Mouse (Mus musculus): ENCODE data around the gene Bmp7.
A peak's percentile ranks its signal among the peaks of the same experiment; 100 is the strongest.

Bmp7 gene

DNA sequence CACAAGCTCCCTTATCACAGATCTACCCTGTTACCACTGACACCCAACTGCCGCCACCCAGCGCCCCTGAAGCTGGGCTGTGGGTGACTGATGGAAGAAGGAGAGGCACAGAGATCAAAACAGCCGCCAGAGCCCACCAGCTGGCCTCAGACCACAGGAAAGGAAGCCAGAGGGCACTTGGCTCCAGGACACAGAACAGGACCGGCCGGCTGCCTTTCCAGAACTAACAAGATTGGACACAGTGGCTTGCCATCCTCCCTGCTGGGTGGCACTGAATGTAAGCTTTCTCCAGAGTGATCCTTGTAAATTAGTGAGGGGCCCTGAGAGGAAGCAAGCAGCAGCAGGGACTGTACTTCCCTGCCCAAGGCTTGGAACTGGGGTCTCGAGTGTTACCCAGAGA lies 30.7 kb downstream of the Bmp7 start:
- DNase-seq (ENCODE audit: low spot score in 2 of 2): no peak

DNA sequence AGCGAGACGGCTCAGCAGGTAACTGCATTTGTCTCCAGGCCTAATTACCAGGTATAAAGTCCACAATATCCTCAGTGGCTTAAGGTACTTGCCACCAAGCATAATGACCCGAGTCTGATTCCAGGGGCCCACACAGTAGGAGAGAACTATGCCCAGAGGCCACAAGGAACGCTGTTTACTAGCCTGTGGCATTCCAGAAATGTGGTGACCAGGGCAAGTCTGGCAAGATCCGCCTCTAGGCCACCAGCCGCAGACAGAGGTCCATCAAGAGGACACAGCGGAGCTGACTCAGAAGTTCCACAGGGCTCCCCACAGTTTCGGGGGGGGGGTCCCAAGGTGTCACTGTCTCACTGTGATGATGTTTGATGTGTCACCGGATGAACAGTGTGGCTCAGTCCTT lies 34.0 kb downstream of the Bmp7 start:
- no peak for DNase-seq (ENCODE audit: low spot score in 2 of 2)

DNA sequence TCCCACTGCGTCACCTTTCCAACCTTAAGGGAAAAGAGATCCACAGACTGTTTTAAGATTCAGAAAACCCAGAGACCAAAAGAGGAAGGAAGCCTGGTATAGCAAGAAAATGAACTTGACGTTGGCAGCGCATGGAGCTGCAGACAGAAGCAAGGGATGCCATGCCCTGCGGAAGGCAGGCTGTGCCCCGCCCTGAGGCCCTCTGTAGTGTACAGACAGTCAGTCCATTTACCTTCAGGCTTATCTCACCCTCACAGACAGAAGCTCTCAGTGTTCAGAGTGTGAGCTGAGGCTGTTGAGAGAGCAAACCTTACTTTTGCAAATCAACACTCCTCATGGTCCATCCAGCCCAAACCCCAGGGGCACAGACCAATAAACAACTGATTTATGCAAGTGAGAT lies 35.1 kb downstream of the Bmp7 start:
- no peak for DNase-seq (ENCODE audit: low spot score in 2 of 2)

GRCm38 (mm10) chr2:172904614-172905013 lies 35.5 kb downstream of the Bmp7 start:
- no peak for DNase-seq (ENCODE audit: low spot score in 2 of 2)

GRCm38 (mm10) chr2:172903523-172903922 lies 36.6 kb downstream of the Bmp7 start:
- no peak for DNase-seq (ENCODE audit: low spot score in 2 of 2)

DNA sequence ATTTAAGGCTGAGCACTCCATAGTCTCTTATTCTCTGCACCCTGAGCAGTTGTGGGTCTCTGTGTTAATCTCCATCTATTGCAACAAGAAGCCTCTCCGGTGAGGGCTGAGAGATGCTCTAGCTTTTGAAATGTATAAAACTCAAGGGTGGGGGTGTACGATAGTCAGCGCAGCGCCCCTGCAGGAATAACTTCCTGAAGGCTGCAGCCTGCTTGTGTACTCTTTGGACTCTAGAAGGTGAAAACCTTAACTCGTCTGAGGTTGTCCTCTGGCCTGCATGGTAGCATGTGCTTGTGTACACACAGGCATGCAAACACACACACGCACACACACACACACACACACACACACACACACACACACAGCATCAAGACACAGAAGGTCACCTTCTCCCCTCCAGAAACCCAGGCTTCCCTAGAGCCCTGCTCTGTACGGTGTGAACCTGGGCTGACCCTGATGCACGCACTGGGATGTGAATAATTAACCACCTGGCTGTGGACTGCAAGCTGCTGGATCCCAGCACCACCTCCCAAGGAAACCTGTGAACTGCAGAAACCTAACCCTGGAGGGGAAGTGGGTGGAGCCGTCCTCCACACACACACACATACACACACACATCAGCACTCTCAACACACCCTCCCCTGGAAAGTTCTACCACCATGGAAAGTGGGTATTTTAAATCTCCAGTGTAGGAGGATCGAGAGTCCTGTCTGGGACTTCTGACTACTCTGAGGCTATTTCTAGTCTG lies 39.0 kb downstream of the Bmp7 start:
- DNase-seq (ENCODE audit: low spot score in 2 of 2): no peak

DNA sequence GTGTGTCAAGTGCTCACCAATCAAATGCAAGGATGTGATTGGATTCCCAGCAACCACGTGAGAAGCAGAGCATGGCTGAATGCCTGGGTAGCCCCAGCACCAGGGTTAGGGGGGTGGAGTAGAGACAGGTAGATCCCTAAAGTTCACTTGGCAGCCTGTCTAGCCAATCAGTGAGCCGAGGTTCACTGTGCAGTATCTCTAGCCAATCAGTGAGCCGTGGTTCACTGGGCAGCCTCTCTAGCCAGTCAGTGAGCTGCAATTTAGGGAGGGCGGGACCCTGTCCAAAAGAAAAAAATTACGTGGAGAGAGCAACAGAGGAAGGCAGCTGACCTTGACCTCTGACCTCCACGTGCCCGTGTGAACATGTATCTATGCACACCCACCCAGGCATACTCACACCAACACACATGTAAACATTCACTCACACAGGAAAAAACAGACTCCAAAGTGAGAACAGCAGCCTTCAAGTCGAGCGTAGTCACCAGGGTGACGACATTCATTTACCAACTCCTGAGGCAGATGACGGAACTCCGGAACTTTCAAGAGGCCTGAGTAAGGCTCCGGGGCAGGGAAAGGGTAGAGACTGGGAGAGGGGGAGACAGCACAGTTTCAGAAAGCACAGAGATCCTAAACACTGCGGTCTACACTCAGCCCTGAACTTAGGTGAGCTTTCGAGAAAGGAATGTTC lies 50.2 kb downstream of the Bmp7 start:
- DNase-seq (ENCODE audit: low spot score in 2 of 2): no peak

DNA sequence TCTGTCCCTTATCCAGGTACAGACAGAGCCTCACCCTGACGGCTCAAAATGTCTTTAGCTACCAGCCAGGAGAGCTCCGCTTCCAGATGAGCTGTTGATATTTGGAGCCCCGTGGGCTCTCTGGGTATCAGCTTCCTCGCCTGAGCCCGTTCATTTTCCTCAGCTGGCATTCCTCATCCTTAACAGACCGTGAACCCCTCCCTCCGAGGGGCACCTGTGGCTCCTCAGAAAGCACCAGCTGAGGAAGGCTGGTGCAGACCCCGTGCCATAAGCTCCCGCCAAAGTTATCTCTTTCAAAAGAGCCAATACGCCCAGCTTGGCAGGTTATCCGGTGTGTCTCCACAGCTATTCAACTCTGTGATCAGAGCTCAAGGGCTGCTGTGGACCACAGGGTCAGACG lies 50.9 kb downstream of the Bmp7 start:
- DNase-seq (ENCODE audit: low spot score in 2 of 2): no peak

GRCm38 (mm10) chr2:172888147-172888546 lies 52.0 kb downstream of the Bmp7 start:
- no peak for DNase-seq (ENCODE audit: low spot score in 2 of 2)

- no peak for DNase-seq (ENCODE audit: low spot score in 2 of 2)
Measured at GRCm38 (mm10) chr2:172885861-172886260, 54.3 kb downstream of the Bmp7 start.

DNA sequence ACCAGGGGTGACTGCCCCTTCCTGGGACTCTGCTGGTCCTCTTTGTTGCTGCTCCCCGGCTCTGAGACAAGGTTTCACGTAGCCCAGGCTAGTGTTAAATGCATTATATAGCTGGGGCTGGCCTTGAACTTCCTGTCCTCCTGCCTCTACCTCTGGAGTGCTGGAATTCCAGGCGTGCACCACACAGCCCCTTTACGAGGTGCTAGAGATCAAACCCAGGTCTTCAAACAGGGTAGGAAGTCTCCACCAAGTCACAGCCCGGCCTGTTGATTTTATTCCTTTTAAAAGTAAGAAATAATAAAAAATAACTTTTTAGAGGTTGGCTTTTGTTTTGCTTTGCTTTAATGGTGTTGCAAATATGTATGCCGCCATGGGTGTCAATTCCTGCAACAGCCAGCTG lies 55.5 kb downstream of the Bmp7 start:
- no peak for DNase-seq (ENCODE audit: low spot score in 2 of 2)

DNA sequence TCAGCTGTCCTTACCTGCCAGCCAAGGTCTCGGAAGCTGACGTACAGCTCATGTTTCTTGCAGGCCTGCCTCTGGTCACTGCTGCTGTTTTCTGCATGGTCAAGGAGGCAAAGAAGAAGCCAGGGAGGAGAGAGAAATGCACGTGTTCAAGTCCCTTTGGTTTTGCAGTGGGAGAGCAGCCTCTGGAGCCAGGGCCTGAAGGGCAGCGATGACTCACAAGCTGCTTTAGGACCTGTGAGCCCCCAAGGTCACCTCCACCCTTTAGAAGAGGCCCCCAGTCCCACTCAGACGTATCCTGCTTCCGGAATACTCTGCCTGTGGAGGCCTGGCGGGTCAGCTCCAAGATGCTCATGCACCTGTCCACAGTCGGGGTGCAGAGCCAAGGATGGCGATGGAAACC lies 64.9 kb downstream of the Bmp7 start:
- DNase-seq (ENCODE audit: low spot score in 2 of 2): no peak

DNA sequence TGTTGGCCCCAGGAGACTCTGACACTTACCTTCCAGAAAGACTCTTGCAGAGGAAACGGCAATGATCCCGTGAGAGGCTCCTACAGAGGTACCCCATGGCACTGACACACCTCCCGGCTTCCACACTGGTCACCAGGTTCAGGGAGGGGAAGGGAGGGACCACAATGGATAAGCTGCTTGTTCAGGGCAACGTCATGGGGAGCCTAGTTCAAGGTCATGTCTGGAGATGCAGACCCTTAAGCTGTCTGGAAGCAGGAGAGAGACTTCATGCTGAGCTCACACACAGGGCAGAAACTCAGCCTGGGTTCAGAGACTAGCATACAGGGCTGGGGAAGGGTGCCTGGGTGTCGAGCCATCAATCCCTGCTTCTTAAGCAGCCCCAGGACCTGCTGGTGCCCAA lies 73.8 kb downstream of the Bmp7 start:
- DNase-seq (ENCODE audit: low spot score in 2 of 2): no peak

DNA sequence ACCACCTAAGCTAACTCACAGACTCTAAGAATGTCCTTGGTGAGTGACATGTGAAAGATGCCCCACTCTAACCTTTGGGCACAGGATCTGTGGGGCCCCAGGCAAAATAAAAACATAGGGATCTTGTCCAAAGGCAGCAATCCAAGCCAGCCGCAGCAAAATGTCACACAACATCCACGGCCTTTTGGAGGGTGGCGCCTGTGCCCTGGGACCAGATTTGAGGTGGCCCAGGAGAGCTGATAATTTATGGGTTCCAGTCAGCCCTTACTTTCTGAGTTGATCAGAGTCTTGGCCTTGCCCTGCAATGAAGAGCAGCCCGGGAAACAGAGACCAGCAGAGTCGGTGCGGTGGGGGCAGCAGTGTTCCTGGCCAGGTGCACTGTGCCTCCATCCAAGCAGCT lies 75.0 kb downstream of the Bmp7 start:
- DNase-seq (ENCODE audit: low spot score in 2 of 2): no peak

GRCm38 (mm10) chr2:172864566-172864965 lies 75.6 kb downstream of the Bmp7 start:
- no peak for DNase-seq (ENCODE audit: low spot score in 2 of 2)

- DNase-seq (ENCODE audit: low spot score in 2 of 2): no peak
Measured at GRCm38 (mm10) chr2:172863469-172863856, 76.7 kb downstream of the Bmp7 start.

GRCm38 (mm10) chr2:172862850-172863468 lies 77.2 kb downstream of the Bmp7 start:
- peak; percentile 9 to 26 for DNase-seq (ENCODE audit: low spot score in 2 of 2)

DNA sequence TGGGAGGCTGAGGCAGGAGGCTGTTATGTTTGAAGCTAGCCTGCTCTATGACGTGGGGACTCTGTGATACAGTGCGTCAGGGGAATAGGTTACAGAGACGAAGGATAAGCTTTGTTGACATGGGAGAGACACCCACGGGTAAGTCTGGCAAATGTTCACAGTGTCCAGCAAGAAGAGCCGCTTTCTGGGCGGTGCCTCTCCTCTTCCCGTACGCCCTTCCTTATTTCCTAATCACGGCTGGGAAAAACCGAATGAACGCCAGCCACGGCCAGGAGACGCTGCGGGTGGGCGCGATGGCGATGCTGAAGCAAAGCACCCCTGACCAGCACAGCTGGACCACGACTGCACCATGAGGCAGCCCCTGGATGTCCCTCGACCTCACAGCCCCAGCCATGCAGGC lies 77.7 kb downstream of the Bmp7 start:
- no peak for DNase-seq (ENCODE audit: low spot score in 2 of 2)

GRCm38 (mm10) chr2:172861590-172861989 lies 78.5 kb downstream of the Bmp7 start:
- no peak for DNase-seq (ENCODE audit: low spot score in 2 of 2)

DNA sequence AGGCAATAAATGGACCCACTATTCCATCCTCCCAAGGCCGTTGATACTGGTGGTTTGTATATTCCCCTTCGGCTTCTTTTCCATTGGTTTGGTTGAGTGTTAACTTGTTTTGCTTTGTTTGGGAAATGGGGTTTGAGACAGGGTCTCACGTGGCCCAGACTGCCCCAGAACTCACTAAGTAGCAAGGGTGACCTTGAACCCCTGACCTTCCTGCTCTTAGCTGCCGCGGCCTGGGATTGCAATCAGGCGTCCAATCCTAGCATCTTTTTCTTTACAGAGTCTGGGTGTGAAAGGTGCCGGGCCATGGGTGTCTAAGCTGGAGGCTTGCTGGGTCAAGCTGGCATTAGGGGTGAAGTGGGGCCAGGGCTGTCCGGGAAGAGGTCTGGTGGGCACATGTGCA lies 79.5 kb downstream of the Bmp7 start:
- DNase-seq (ENCODE audit: low spot score in 2 of 2): no peak

DNA sequence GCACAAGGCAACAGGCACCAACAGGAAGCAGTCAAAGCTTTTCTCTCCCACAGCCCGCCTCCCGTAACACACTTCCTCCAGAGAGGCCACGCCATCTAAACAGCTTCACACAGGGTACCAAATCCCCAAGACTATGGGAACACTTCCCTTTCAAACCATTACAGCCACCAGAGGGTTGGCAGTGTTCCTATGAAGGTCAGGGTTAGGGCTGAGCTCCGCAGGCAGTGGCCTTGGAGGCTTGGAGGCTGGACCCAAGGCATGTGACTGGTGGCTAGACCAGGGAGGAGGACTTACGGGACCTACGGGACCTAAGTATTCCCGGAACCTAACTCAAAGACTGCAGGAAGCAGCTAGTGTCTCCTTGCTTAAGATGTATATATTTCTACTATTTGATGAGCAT lies 80.0 kb downstream of the Bmp7 start:
- DNase-seq (ENCODE audit: low spot score in 2 of 2): no peak

DNA sequence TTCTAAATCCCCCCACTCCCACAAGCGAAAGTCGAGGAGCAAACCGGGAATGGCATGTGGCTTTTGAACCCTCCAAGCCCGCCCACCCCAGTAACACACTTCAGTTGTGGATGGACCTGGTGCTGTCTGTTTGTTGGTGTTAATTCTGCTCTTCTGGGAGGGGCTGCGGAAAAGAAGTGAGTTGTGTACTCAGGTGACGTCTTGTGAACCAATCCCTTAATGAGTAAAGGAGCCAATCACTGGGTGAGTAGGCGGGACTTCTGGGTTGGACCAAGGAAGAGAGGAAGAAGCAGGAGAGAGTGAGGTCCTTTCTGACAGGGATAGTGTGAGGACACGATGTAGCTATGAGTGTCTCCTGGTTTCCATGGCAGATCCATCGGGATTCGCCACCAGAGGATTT lies 83.1 kb downstream of the Bmp7 start:
- no peak for DNase-seq (ENCODE audit: low spot score in 2 of 2)

GRCm38 (mm10) chr2:172856549-172856948 lies 83.6 kb downstream of the Bmp7 start:
- no peak for DNase-seq (ENCODE audit: low spot score in 2 of 2)
